Mouse (Mus musculus): ENCODE data around the gene Pkn3.

DNA sequence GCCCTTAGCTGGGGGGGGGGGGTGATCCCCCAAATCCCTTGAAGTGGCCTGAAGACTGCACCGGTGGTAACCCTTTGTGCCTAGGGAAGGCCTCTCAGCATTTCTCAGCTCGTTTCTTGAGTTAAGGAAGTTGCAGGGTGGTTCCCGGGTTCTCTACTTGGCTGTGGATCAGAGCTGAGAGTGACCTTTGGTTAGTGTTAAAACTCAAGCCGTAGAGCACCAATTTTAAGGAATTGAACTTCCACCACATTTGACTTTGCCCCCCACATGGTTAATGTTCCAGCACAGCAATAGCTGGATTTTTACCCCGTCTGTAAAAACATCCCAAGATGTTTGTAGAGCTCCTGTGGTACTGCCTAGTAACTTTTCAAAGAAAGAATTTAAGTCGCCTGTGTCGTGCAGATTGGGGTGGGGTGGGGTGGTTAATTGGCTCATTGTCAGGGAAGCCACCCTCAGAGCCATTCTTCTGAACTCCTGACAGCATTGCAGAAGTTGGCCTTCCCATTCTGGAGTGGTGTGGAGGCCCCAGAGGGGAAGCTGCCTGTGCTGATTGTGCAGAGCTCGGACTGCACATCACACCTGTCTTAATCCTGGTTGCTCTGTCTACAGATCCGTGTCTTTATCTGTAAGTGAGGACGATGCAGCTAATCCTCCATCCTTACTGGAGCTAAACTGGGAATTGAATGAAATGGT, 57.6 kb downstream of the Pkn3 start:
- no peak for TF ChIP-seq CTCF (IDR thresholded peaks at IDR 0.05; ENCODE audit: extremely low read depth, insufficient read length, insufficient replicate concordance, low read depth, low read length)
- peak; percentile 22; the same call in 1 of the 2 replicates for TF ChIP-seq POLR2A (IDR thresholded peaks at IDR 0.05; ENCODE audit: low read depth, low read length)
